Mouse (Mus musculus): ENCODE data around the gene Zfp28. TPM values are rescaled to one million over a fixed set of nuclear protein-coding genes. Genes with fewer than 3 reads are reported as not detected.

The Zfp28 gene
- polyA plus RNA-seq, 1 experiment from 2014 or later, result 7.6 TPM

DNA sequence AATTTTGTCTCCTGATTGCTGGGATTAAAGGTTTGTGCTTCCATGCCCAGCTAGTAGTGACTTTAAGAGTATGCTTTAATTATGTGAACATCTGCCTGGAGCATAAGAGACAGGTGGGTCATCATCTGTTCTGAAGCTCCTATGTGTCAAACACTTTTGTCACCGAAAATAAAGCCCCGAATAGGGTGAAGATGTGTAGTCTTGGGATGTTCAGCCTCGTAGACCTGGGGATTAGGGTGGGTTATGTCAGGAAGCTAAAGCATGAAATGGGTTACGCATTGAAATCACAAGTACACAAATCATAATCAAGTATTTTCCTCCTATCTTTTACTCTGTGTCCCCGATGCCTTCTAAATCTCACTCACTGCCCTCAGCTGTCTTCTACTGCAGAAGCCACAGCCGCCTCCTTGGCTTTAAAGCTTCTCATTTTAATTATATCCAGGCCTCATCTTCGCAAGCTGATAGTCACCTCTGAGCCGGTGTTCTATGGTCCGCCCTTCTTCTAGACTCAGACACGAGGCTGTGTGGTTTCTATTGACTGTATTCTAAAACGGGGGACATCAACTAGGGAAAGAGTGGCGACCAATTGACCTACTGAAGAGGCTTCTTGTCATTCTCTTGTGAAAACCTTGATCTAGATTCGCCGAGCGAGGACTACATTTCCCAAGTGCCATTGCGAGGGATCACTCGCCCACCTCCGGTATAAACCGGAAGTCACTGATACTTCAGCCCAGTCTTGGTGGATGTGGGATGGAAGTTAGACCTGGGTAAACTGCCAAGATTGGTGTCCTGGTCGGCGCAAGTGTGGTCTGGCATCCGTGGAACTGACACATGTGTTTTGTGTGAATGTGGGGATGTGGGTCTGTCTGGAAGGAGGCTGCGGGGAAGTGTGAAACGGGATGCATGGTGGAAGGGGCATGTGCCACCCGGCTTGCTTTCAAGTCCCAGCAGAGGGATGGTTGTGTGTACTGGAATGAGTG lies 15.2 kb downstream of the Zfp28 start, which contains the start of gene Smim17:
Smim17 (plus strand) TSS at position 720 of the 980 bp plus-strand sequence.
- H3K27me3 ChIP-seq, result no peaks in the 10 kb centered on the region
- in situ Hi-C loops (cut with MboI; ENCODE audit: low pct_unique_long_range_greater_than_20kb), result no loop called here
- POLR2A ChIA-PET, result no interaction called here
- ATAC-seq (peak; percentile 96), DNase-seq (ENCODE audit: low read depth, low spot score) (no peak)
- CTCF ChIA-PET, result no interaction called here
- no peak for TF ChIP-seq CTCF (IDR thresholded peaks at IDR 0.05)

DNA sequence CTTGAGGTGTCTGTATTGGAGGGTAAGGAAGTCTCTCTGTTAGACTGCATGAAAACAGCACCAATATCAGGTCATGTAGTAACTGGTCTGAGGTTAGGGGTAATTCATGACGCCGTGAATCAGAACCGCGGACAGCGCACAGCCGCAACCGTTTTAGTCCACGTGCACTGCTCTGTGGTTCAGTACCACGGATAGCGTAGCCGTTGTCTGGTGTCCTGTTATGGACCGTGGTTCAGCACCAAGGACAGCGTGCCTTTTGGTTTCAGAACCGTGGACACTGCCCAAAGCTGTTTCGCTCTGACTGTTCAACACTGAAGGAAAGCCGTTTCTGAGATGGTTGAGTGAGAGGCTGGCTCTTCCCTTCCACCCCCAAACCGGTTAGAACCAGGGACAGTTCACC lies 26.9 kb downstream of the Zfp28 start, which contains the start of gene Gm20715:
Gm20715 (plus strand) TSS at position 235 of the 400 bp plus-strand sequence.
- H3K27me3 ChIP-seq, result no peaks in the 10 kb centered on the region
- DNase-seq (ENCODE audit: low read depth, low spot score) (peak; percentile 85), ATAC-seq (peak; percentile 96)
- ChIA-PET CTCF (no interaction called here), POLR2A (interaction anchor here (0.6 kb wide), 1 partner anchor 49 kb away, joined by 3 read pairs; no protein-coding TSS in a partner anchor)
- TF ChIP-seq CTCF (IDR thresholded peaks at IDR 0.05), result no peak
- in situ Hi-C loops (cut with MboI; ENCODE audit: low pct_unique_long_range_greater_than_20kb), result no loop called here

DNA sequence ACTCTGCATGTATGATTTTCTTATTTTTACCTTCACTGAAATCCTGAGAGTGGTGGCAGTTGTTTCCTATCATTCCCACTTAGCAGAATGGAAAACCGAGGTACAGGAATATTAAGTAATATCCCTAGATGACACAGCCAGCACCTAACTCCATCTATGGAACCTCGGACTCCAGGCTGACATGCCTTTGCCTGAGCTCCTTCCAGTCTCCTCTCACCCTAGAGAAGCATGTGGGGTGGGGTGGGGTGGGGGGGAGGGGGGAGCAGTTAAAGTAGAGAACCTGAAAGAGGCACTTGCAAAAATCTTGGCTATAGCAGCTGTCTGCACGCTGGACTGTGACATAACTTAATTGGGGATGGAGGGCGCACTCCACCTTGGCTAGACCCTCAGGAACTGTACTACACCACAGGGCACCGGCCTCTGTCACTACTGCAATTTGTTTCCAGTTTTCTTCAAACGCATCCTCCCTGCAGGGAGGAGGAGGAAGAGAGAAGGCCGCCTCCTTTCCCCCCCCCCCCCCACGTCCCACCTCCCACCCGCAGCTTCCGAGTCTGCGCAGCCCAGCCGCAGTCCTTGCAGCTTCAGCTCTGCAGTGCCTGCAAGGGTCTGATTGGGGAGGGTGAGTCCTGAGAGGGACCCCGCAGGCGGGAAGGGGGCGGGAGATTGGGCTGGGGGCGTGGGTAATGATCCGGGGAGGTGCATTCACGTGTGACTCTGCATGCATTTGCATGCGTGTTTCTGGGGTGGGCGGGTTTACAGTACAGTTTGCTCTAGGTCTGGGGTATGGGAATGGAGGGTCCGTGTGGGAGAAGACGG lies 31.7 kb downstream of the Zfp28 start:
- in situ Hi-C loops (cut with MboI; ENCODE audit: low pct_unique_long_range_greater_than_20kb), result no loop called here
- peaks cover 13% of the 10 kb centered on the region for H3K27me3 ChIP-seq
- DNase-seq (ENCODE audit: low read depth, low spot score), result no peak
- CTCF ChIA-PET, result no interaction called here
- ATAC-seq, result no peak
- TF ChIP-seq CTCF (IDR thresholded peaks at IDR 0.05), result no peak
- POLR2A ChIA-PET, result no interaction called here

DNA sequence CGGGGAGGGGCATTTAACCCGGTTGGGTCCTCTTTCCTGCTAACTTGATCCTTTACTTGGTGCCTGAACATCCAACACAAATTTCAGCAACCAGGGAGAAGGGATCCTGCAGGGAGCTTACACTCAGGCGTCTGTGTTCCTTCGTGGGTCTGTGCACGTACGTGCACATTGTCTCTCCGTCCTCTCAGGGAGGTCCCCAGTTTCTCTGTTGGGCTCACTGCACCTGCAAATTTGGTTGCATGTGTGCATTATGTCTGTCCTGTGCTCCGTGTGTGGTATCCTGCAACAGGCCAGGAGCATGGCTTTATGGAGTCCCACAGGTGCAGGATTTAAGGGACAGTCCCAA lies 32.3 kb downstream of the Zfp28 start:
- in situ Hi-C loops (cut with MboI; ENCODE audit: low pct_unique_long_range_greater_than_20kb), result no loop called here
- POLR2A ChIA-PET, result no interaction called here
- ATAC-seq, result no peak

DNA sequence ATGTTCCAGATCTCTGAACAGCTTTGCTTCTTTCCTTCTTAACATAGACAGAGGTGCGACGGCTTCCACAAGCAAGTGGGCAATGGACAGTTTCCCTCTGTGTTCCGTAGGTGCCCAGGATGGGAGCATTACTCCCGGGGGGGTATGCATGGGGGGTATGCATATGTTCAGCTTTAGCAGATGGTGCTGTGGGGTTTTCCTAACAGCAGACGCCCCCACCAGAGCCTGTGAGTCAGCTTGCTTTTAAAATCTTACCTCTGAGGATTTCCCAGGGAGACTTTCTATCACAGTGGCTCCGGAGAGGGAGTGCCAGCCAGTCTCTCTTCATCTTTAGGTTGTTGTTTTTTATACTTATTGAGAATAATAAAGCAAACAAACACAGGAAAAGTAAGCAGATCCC lies 36.8 kb downstream of the Zfp28 start:
- DNase-seq (ENCODE audit: low read depth, low spot score) (no peak), ATAC-seq (no peak)
- peaks cover 13% of the 10 kb centered on the region for H3K27me3 ChIP-seq
- no peak for TF ChIP-seq CTCF (IDR thresholded peaks at IDR 0.05)
- CTCF ChIA-PET, result no interaction called here
- POLR2A ChIA-PET, result no interaction called here
- in situ Hi-C loops (cut with MboI; ENCODE audit: low pct_unique_long_range_greater_than_20kb), result no loop called here

More for the DNA sequence above, 32.3 kb downstream of the Zfp28 start:
- no peak for DNase-seq (ENCODE audit: low read depth, low spot score)
- CTCF ChIA-PET, result no interaction called here
- no peak for TF ChIP-seq CTCF (IDR thresholded peaks at IDR 0.05)
- peaks cover 13% of the 10 kb centered on the region for H3K27me3 ChIP-seq

DNA sequence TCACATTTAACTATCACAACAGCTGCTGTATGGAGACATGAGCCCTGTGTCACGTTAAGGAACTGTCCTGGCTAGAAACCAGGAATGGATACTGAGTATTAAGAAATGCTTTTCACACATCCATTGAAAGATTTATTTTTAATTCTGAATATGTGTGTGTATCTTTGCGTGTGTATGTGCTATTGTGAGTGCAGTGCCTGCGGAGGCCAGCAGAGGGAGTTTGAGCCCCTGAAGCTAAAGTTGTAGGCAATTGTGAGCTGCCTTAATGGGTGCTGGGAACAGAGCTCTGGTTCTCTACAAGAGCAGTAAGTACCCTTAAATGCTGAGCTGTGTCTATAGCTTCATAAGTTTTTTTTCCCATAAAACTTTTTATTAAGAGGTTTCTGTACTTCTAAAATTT lies 46.3 kb downstream of the Zfp28 start:
- in situ Hi-C loops (cut with MboI; ENCODE audit: low pct_unique_long_range_greater_than_20kb), result no loop called here

DNA sequence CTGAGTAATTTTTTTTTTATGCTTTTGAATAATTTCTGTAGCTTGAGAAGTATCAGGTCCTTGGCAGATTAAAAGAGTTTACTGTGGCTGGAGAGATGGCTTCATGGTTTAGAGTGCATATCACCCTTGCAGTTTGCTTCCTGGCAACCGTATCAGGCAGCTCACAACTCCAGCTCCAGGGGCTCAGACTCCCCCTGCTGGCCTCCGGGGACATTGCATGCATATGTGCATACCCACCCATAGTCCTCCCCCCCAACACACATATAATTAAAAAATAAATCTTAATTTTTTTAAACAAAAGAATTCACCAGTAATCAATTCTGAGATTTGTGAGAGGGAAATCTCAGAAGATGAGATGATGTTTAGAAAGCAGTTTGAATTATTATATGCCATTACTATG lies 47.2 kb downstream of the Zfp28 start:
- in situ Hi-C loops (cut with MboI; ENCODE audit: low pct_unique_long_range_greater_than_20kb), result loop anchor here (5.0 to 10.0 kb wide), 2 partner anchors 73 to 254 kb away; no protein-coding TSS in a partner anchor
- DNase-seq (ENCODE audit: low read depth, low spot score), result no peak
- no peak for ATAC-seq
- POLR2A ChIA-PET, result no interaction called here
- CTCF ChIA-PET, result no interaction called here
- TF ChIP-seq CTCF (IDR thresholded peaks at IDR 0.05), result peak; percentile 61
- peaks cover 17% of the 10 kb centered on the region for H3K27me3 ChIP-seq

More for the DNA sequence above, 46.3 kb downstream of the Zfp28 start:
- DNase-seq (ENCODE audit: low read depth, low spot score) (no peak), ATAC-seq (no peak)
- ChIA-PET CTCF (no interaction called here), POLR2A (no interaction called here)
- TF ChIP-seq CTCF (IDR thresholded peaks at IDR 0.05), result peak; percentile 49
- H3K27me3 ChIP-seq, result peaks cover 17% of the 10 kb centered on the region

DNA sequence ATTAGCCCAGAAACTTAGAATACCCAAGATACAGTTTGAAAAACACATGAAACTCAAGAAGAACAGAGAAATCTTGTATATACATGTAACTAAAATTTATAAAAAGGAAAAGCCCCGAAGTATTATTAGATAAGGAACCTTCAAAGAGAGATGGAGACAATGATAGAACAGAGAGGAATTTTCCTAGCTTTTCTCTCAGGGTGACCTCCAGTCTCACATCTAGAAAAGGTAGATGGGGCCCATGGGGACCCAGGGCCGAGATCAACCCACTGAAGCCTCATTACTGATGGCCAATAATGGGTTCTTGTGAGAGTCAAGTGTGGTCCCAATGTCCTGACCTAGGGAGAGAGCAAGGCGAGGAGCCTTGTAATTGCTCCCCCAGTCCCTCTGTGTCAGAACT lies 55.3 kb downstream of the Zfp28 start, which contains the start of gene Olfr1344:
Olfr1344 (plus strand) TSS at position 301 of the 400 bp plus-strand sequence.
- H3K27me3 ChIP-seq, result no peaks in the 10 kb centered on the region
- no peak for DNase-seq (ENCODE audit: low read depth, low spot score)
- POLR2A ChIA-PET, result no interaction called here
- in situ Hi-C loops (cut with MboI; ENCODE audit: low pct_unique_long_range_greater_than_20kb), result loop anchor here (5.0 to 10.0 kb wide), 4 partner anchors 89 to 484 kb away; no protein-coding TSS in a partner anchor
- CTCF ChIA-PET, result no interaction called here
- ATAC-seq, result no peak
- TF ChIP-seq CTCF (IDR thresholded peaks at IDR 0.05), result no peak

DNA sequence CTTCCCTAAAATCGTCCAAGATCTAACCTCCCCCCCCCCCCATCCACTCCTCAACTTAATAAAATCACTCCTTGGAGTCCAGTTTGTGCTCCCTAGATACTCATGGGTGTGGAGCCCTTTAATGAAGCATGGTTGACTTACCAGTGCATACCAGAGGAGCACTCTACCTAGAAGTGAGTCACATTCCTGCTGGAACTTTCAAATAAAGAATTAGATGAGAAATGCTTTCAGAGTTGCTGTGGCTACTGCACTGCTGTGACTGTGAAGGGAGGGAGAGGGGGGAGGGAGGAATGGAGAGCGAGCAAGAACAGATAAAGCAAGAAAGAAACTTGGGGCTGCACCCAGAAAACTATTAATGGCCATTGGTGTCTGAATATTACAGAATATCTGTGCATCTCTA lies 58.1 kb downstream of the Zfp28 start:
- ATAC-seq, result peak; percentile 100
- TF ChIP-seq CTCF (IDR thresholded peaks at IDR 0.05), result no peak
- no peak for DNase-seq (ENCODE audit: low read depth, low spot score)
- ChIA-PET CTCF (no interaction called here), POLR2A (no interaction called here)
- in situ Hi-C loops (cut with MboI; ENCODE audit: low pct_unique_long_range_greater_than_20kb), result no loop called here
- no peaks in the 10 kb centered on the region for H3K27me3 ChIP-seq

Other genes starting within 250 kb of the Zfp28 start
- 31.1 TPM for gene Zfp787, start 227.3 kb upstream of the Zfp28 start, polyA plus RNA-seq (2021)
- gene Zfp444, start 211.1 kb upstream of the Zfp28 start, polyA plus RNA-seq (2021), result 30.6 TPM
- gene Galp, start 186.2 kb upstream of the Zfp28 start, polyA plus RNA-seq (2021), result not detected
- not detected for gene Zscan5b, start 161.0 kb upstream of the Zfp28 start, polyA plus RNA-seq (2021)
- not detected for gene Epp13, start 130.6 kb upstream of the Zfp28 start, polyA plus RNA-seq (2021)
- 3.6 TPM for gene Zfp667, start 96.7 kb upstream of the Zfp28 start, polyA plus RNA-seq (2021)
- not detected for gene Zfp583, start 52.0 kb upstream of the Zfp28 start, polyA plus RNA-seq (2021)
- 0.99 TPM for gene Gm3854, start 39.5 kb upstream of the Zfp28 start, polyA plus RNA-seq (2021)
- 3.4 TPM for gene Zfp78, start 20.0 kb upstream of the Zfp28 start, polyA plus RNA-seq (2021)
- 0.36 TPM for gene Smim17, start 15.4 kb downstream of the Zfp28 start, polyA plus RNA-seq (2021)
- gene Gm20715, start 27.0 kb downstream of the Zfp28 start, polyA plus RNA-seq (2021), result not detected
- gene Olfr1344, start 55.4 kb downstream of the Zfp28 start, polyA plus RNA-seq (2021), result not detected
- gene Olfr1336, start 72.9 kb downstream of the Zfp28 start, polyA plus RNA-seq (2021), result 0.01 TPM
- not detected for gene Olfr1346, start 83.8 kb downstream of the Zfp28 start, polyA plus RNA-seq (2021)
- not detected for gene Olfr5, start 103.6 kb downstream of the Zfp28 start, polyA plus RNA-seq (2021)
- not detected for gene Olfr1347, start 116.5 kb downstream of the Zfp28 start, polyA plus RNA-seq (2021)
- not detected for gene Olfr1348, start 125.5 kb downstream of the Zfp28 start, polyA plus RNA-seq (2021)
- not detected for gene Olfr1349, start 139.7 kb downstream of the Zfp28 start, polyA plus RNA-seq (2021)
- gene Olfr1350, start 181.5 kb downstream of the Zfp28 start, polyA plus RNA-seq (2021), result not detected

Data from Patski (cell line).